In genomic region chr11:6895786-6896093, GRCm38 (mm10) we compare ENCODE assay signal across 10 mouse cellular contexts. TPM values are rescaled to one million over a fixed set of nuclear protein-coding genes. Genes with fewer than 3 reads are reported as not detected.
DNase-seq lines count a peak whose midpoint lies in the region; ATAC-seq lines count a peak whose summit lies in the region.
"Had no signal": no experiment of that assay in that cellular context is flagged by ENCODE, and none has a peak within 500 bp of the region (broad histone marks: within the 10 kb centered on the region; RNA-seq: fewer than 3 reads in every experiment).

No protein-coding gene starts in this region.

- H3K4me2 ChIP-seq in lung, embryonic 16.5 days (ENCODE audit: low read depth, low read length), result no peak overlapping the region

- WGBS in lung, embryonic 16.5 days, result 22% methylated on average over 8 of the region's 8 CpGs
- 56% methylated on average over 8 of the region's 8 CpGs for WGBS in embryonic facial prominence, embryonic 10.5 days
- 64% methylated on average over 8 of the region's 8 CpGs for WGBS in limb, embryonic 10.5 days

- ATAC-seq in lung, embryonic 16.5 days (ENCODE audit: low read depth), result peak; percentile 58
- ATAC-seq in megakaryocyte, adult 5-6 weeks (ENCODE audit: poor library complexity, severe bottlenecking), result no peak

- DNase-seq in embryo, embryonic 10 days (ENCODE audit: low spot score), result peak; percentile 16
- no peak for DNase-seq in embryo, embryonic 10.5 days (ENCODE audit: low spot score)
- no peak for DNase-seq in lung, adult 18-20 months
- DNase-seq in embryonic facial prominence, embryonic 10.5 days (ENCODE audit: low spot score), result peak; percentile 45
- no peak for DNase-seq in limb, embryonic 10.5 days (ENCODE audit: low spot score)
- DNase-seq in thymus, postnatal 0 days (ENCODE audit: low spot score), result no peak

- H3K27ac ChIP-seq in lung, embryonic 16.5 days (ENCODE audit: low read length), result 0 out of 2 replicates have a peak overlapping the region, but pooled peaks have one; percentile 20
- peak overlapping the region; percentile 51 for H3K27ac ChIP-seq in embryonic facial prominence, embryonic 10.5 days (replicated peaks)
- H3K27ac ChIP-seq in limb, embryonic 10.5 days, result 0 out of 2 replicates have a peak overlapping the region, but pooled peaks have one; percentile 6

- no peaks in the 10 kb centered on the region for H3K27me3 ChIP-seq in lung, embryonic 16.5 days (ENCODE audit: control insufficient read depth, insufficient read depth, low read depth, low read length)
- no peaks in the 10 kb centered on the region for H3K27me3 ChIP-seq in embryonic facial prominence, embryonic 10.5 days (replicated peaks; ENCODE audit: low read depth, poor library complexity, severe bottlenecking)
- H3K27me3 ChIP-seq in limb, embryonic 10.5 days (ENCODE audit: low read depth, poor library complexity, severe bottlenecking), result no peaks in the 10 kb centered on the region

- no peak overlapping the region for H3K9ac ChIP-seq in lung, embryonic 16.5 days (ENCODE audit: low read length)

- H3K4me3 ChIP-seq in lung, embryonic 16.5 days (ENCODE audit: low read length), result no peak overlapping the region
- no peak overlapping the region for H3K4me3 ChIP-seq in embryonic facial prominence, embryonic 10.5 days
- H3K4me3 ChIP-seq in limb, embryonic 10.5 days, result no peak overlapping the region

- no peaks in the 10 kb centered on the region for H3K36me3 ChIP-seq in lung, embryonic 16.5 days (ENCODE audit: control insufficient read depth, insufficient read depth, low read length)
- no peaks in the 10 kb centered on the region for H3K36me3 ChIP-seq in embryonic facial prominence, embryonic 10.5 days (replicated peaks)
- no peaks in the 10 kb centered on the region for H3K36me3 ChIP-seq in limb, embryonic 10.5 days

- no peaks in the 10 kb centered on the region for H3K9me3 ChIP-seq in lung, embryonic 16.5 days (ENCODE audit: control insufficient read depth, low read length)
- H3K9me3 ChIP-seq in embryonic facial prominence, embryonic 10.5 days, result no peaks in the 10 kb centered on the region
- no peaks in the 10 kb centered on the region for H3K9me3 ChIP-seq in limb, embryonic 10.5 days (replicated peaks)

- H3K4me1 ChIP-seq in lung, embryonic 16.5 days (replicated peaks; ENCODE audit: control insufficient read depth, insufficient read depth, low read length), result peaks cover 4% of the 10 kb centered on the region
- H3K4me1 ChIP-seq in embryonic facial prominence, embryonic 10.5 days, result peaks cover 22% of the 10 kb centered on the region
- peaks cover 27% of the 10 kb centered on the region for H3K4me1 ChIP-seq in limb, embryonic 10.5 days

RNA-seq across cellular contexts. Expression of gene Gm11983, which starts 58.3 kb away (rescaled TPM):
- not detected in 2 replicates for polyA plus RNA-seq in lung, embryonic 16.5 days (2015; fragmentation: Nextera tagmentation; extraction: Ambion mirVana)
- polyA plus RNA-seq in embryonic facial prominence, embryonic 10.5 days (2016; fragmentation: Nextera tagmentation; extraction: Ambion mirVana), result not detected in 2 replicates
- not detected in 2 replicates for polyA plus RNA-seq in limb, embryonic 10.5 days (2016; fragmentation: Nextera tagmentation; extraction: Ambion mirVana)
- not detected in 2 replicates for polyA plus RNA-seq in thymus, postnatal 0 days (2015; fragmentation: Nextera tagmentation; extraction: Ambion mirVana)
- total RNA-seq in megakaryocyte, adult 5-6 weeks (2015), result not detected in 2 replicates
- total RNA-seq in megakaryocyte, adult 5-6 weeks (2017), result not detected in 2 replicates
- total RNA-seq: heart, postnatal 25 days; left cerebral cortex, adult 8-10 months had no signal

Comparison
In these comparisons a context has a peak if more than half of its experiments do, and no peak if none do; other contexts are left out.
1. DNase-seq: peak in embryo, embryonic 10 days (single experiment) and embryonic facial prominence, embryonic 10.5 days (single experiment); none in embryo, embryonic 10.5 days (single experiment), lung, adult 18-20 months (0 of 2), limb, embryonic 10.5 days (single experiment) and thymus, postnatal 0 days (single experiment).
2. Peak in every context shown above with its lines, with median percentiles within 50 percentile points of each other: H3K27ac ChIP-seq.